ENCODE assay signal across 27 mouse cellular contexts in genomic region chr1:52524663-52525062, GRCm38 (mm10). TPM values are rescaled to one million over a fixed set of nuclear protein-coding genes. Genes with fewer than 3 reads are reported as not detected.
DNase-seq lines count a peak whose midpoint lies in the region; ATAC-seq lines count a peak whose summit lies in the region.
"Had no signal": no experiment of that assay in that cellular context is flagged by ENCODE, and none has a peak within 500 bp of the region (broad histone marks: within the 10 kb centered on the region; RNA-seq: fewer than 3 reads in every experiment).

No protein-coding gene starts in this region.

- ATAC-seq in forebrain, embryonic 13.5 days: peak; percentile 9; the same call in 1 of the 2 replicates
- no peak for ATAC-seq in CD4-positive, CD25-positive, alpha-beta regulatory T cell, adult 4 months
- ATAC-seq: intestine, embryonic 15.5 days had no signal

- 72% methylated on average over 5 of the region's 5 CpGs for WGBS in forebrain, embryonic 13.5 days
- 75% methylated on average over 5 of the region's 5 CpGs for WGBS in forebrain, embryonic 10.5 days
- 60% methylated on average over 5 of the region's 5 CpGs for WGBS in heart, embryonic 10.5 days

- H3K4me3 ChIP-seq in forebrain, embryonic 13.5 days: no peak overlapping the region
- H3K4me3 ChIP-seq in forebrain, embryonic 10.5 days: no peak overlapping the region
- H3K4me3 ChIP-seq in heart, embryonic 10.5 days: no peak overlapping the region
- H3K4me3 ChIP-seq: embryonic facial prominence, embryonic 10.5 days; embryonic facial prominence, embryonic 13.5 days; erythroblast, embryonic 14.5 days; gastrocnemius, adult 2 months; heart, embryonic 13.5 days; hindbrain, embryonic 10.5 days; hindbrain, embryonic 13.5 days; intestine, embryonic 15.5 days had no signal

- H3K27me3 ChIP-seq in forebrain, embryonic 13.5 days: no peaks in the 10 kb centered on the region
- no peaks in the 10 kb centered on the region for H3K27me3 ChIP-seq in forebrain, embryonic 10.5 days (ENCODE audit: poor library complexity, severe bottlenecking)
- no peaks in the 10 kb centered on the region for H3K27me3 ChIP-seq in heart, embryonic 10.5 days (ENCODE audit: insufficient read depth, poor library complexity, severe bottlenecking)
- H3K27me3 ChIP-seq: embryonic facial prominence, embryonic 13.5 days; heart, embryonic 13.5 days; hindbrain, embryonic 13.5 days; intestine, embryonic 15.5 days had no signal

- no peak overlapping the region for H3K4me2 ChIP-seq in forebrain, embryonic 13.5 days
- H3K4me2 ChIP-seq: embryonic facial prominence, embryonic 13.5 days; heart, embryonic 13.5 days; hindbrain, embryonic 13.5 days; intestine, embryonic 15.5 days had no signal

- H3K36me3 ChIP-seq in forebrain, embryonic 13.5 days (ENCODE audit: poor library complexity, severe bottlenecking): no peaks in the 10 kb centered on the region
- no peaks in the 10 kb centered on the region for H3K36me3 ChIP-seq in forebrain, embryonic 10.5 days (replicated peaks)
- H3K36me3 ChIP-seq in heart, embryonic 10.5 days: no peaks in the 10 kb centered on the region
- H3K36me3 ChIP-seq: embryonic facial prominence, embryonic 10.5 days; embryonic facial prominence, embryonic 13.5 days; heart, embryonic 13.5 days; hindbrain, embryonic 10.5 days; hindbrain, embryonic 13.5 days; intestine, embryonic 15.5 days had no signal

- no peaks in the 10 kb centered on the region for H3K9me3 ChIP-seq in forebrain, embryonic 13.5 days (replicated peaks)
- H3K9me3 ChIP-seq in forebrain, embryonic 10.5 days: no peaks in the 10 kb centered on the region
- H3K9me3 ChIP-seq in heart, embryonic 10.5 days: no peaks in the 10 kb centered on the region
- H3K9me3 ChIP-seq: embryonic facial prominence, embryonic 10.5 days; embryonic facial prominence, embryonic 13.5 days; heart, embryonic 13.5 days; hindbrain, embryonic 10.5 days; hindbrain, embryonic 13.5 days; intestine, embryonic 15.5 days had no signal

- H3K4me1 ChIP-seq in forebrain, embryonic 13.5 days: peaks cover 16% of the 10 kb centered on the region; the same call in 1 of the 2 replicates
- H3K4me1 ChIP-seq in forebrain, embryonic 10.5 days: peaks cover 7% of the 10 kb centered on the region; the same call in 1 of the 2 replicates
- H3K4me1 ChIP-seq in heart, embryonic 10.5 days: peaks cover 12% of the 10 kb centered on the region; the same call in 1 of the 2 replicates
- H3K4me1 ChIP-seq: hindbrain, embryonic 10.5 days; intestine, embryonic 15.5 days had no signal

- H3K9ac ChIP-seq in forebrain, embryonic 13.5 days: no peak overlapping the region
- H3K9ac ChIP-seq: embryonic facial prominence, embryonic 13.5 days; heart, embryonic 13.5 days; hindbrain, embryonic 13.5 days; intestine, embryonic 15.5 days had no signal

- DNase-seq in forebrain, embryonic 10.5 days (ENCODE audit: extremely low spot score, low spot score): no peak
- no peak for DNase-seq in heart, embryonic 10.5 days (ENCODE audit: low spot score)
- DNase-seq in heart, postnatal 4 days: no peak
- DNase-seq in ES-CJ7 (ENCODE audit: low read depth, low spot score): peak; percentile 66
- DNase-seq in ZHBTc4 (ENCODE audit: low read depth, low spot score): peak; percentile 38
- no peak for DNase-seq in thymus, postnatal 10 days (ENCODE audit: low spot score in 2 of 2)
- DNase-seq: adrenal gland, adult 2 months; adrenal gland, postnatal 14 days; B cell, adult 2 months; cerebellum, adult 11 months; cerebellum, adult 2 months; cerebellum, adult 9-11 months; cerebellum, postnatal 36 days; gastrocnemius, adult 2 months; gastrocnemius, postnatal 14 days; heart, adult 18-20 months; kidney, adult 11 months; kidney, adult 8-10 months had no signal

- no peak overlapping the region for H3K27ac ChIP-seq in forebrain, embryonic 13.5 days
- H3K27ac ChIP-seq in forebrain, embryonic 10.5 days: no peak overlapping the region
- 0 out of 2 replicates have a peak overlapping the region, but pooled peaks have one; percentile 16 for H3K27ac ChIP-seq in heart, embryonic 10.5 days
- H3K27ac ChIP-seq: embryonic facial prominence, embryonic 10.5 days; embryonic facial prominence, embryonic 13.5 days; gastrocnemius, adult 2 months; heart, embryonic 13.5 days; hindbrain, embryonic 10.5 days; hindbrain, embryonic 13.5 days; intestine, embryonic 15.5 days had no signal

RNA-seq across cellular contexts. Expression of gene Nab1, which starts 24.2 kb away (rescaled TPM):
- 8.5 and 10.4 TPM in 2 replicates for polyA plus RNA-seq in forebrain, embryonic 13.5 days (2015; fragmentation: Nextera tagmentation; extraction: Ambion mirVana)
- polyA plus RNA-seq in forebrain, embryonic 10.5 days (2016; fragmentation: Nextera tagmentation; extraction: Ambion mirVana): 2.7 and 3.8 TPM in 2 replicates
- polyA plus RNA-seq in heart, embryonic 10.5 days (2016; fragmentation: Nextera tagmentation; extraction: Ambion mirVana): 20.4 and 29.4 TPM in 2 replicates
- total RNA-seq in heart, postnatal 4 days (2021): 10 to 100 TPM; 36.2 to 36.8 TPM
- polyA plus RNA-seq in CD4-positive, CD25-positive, alpha-beta regulatory T cell, adult 4 months (2017; shearing (Covaris generic)): 10 to 100 TPM; 16.0 to 21.9 TPM

Comparison
In these comparisons a context has a peak if more than half of its experiments do, and no peak if none do; other contexts are left out.
1. DNase-seq: peak in ES-CJ7 (single experiment) and ZHBTc4 (single experiment); none in forebrain, embryonic 10.5 days (single experiment), heart, embryonic 10.5 days (single experiment), heart, postnatal 4 days (single experiment) and thymus, postnatal 10 days (0 of 2).